Mouse (Mus musculus): ENCODE data around the gene Lmod3.

DNA sequence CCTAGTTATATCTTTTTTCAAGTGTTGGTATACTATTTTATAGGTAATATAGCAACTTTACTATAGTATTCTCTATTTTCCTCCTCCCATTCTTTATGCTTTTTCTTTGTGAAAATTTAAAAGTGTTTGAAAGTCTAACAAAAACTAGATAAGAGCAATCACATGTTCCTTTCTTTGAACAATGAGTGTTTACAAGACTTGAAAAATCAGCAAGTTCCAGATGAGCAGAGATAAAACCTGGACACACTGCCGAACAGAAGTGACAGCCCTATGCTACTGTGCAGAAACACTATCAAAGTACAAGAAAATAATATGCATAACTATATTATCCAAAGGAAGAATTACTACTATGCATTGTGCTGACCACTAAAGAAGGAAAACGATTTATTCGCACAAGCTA, 50.1 kb downstream of the Lmod3 start:
- TF ChIP-seq CTCF (IDR thresholded peaks at IDR 0.05; ENCODE audit: low read depth, low read length) (no peak), POLR2A (IDR thresholded peaks at IDR 0.05; ENCODE audit: extremely low read depth, insufficient read depth, low read length) (no peak)

All from liver, adult 2 months (tissue).